Mouse (Mus musculus) thymus, postnatal 10 days (tissue): Measurements from ENCODE around the gene Srxn1.

ENCODE experiments used
- DNase-seq, 2 experiments: peaks; one replicate each; pipeline ENCODE4 v3.0.0; 2021; ENCODE audit warnings: low spot score in 2 of 2

The Srxn1 gene

DNA sequence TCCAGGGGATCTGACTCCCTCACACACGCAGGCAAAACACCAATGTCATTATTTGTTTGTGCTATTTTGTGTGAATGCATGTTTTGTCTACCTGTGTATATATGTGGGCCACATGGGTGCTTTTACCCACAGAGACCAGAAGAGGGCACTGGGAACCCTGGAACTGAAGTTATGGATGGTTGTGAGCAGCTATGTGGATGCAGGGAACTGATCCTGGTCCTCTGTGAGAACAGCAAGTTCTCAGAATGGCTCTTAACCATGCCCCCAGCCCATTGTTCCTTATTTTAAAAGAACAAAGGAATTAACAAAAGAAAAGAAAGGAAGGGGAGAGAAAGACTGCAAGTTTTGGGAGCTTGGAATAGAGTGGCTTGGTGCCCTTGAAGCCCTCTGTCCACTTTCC, 54.2 kb downstream of the Srxn1 start:
- no peak for DNase-seq
